Mouse (Mus musculus) forebrain, postnatal 0 days (tissue): ENCODE data around the gene Hoxb5. TPM values are rescaled to one million over a fixed set of nuclear protein-coding genes. Genes with fewer than 3 reads are reported as not detected.

Experiments
- ATAC-seq: fragments of 200-750 bp; cut with Nextera tagmentation; 2 replicates; pipeline ENCODE4 v1.8.0; 2017; ENCODE audit warnings: mild to moderate bottlenecking, moderate library complexity
- DNase-seq: peaks from one replicate; pipeline ENCODE4 v3.0.0-alpha.2; 2015
- H3K27ac ChIP-seq: fragments of 300-500 bp; sonication (generic); 2 replicates; pipeline ENCODE4 v1.5.1; 2014; ENCODE audit warnings: low read depth, mild to moderate bottlenecking, antibody characterized with exemption, low read length, moderate library complexity, mixed read lengths
- H3K27me3 ChIP-seq: fragments of 300-500 bp; sonication (generic); 2 replicates; pipeline ENCODE4 v1.6.1; 2014; ENCODE audit warnings: mild to moderate bottlenecking, low read length, mixed read lengths; ENCODE audit not compliant: insufficient read depth
- H3K36me3 ChIP-seq: fragments of 300-500 bp; sonication (generic); 2 replicates; pipeline ENCODE4 v1.6.1; 2014; ENCODE audit warnings: mild to moderate bottlenecking, moderate library complexity; ENCODE audit not compliant: insufficient read depth
- H3K4me1 ChIP-seq: fragments of 300-500 bp; sonication (generic); 2 replicates; pipeline ENCODE4 v1.6.1; 2014; ENCODE audit warnings: antibody characterized with exemption; ENCODE audit not compliant: insufficient read depth
- H3K4me2 ChIP-seq: fragments of 300-500 bp; sonication (generic); 2 replicates; pipeline ENCODE4 v1.6.1; 2014; ENCODE audit warnings: low read depth, mild to moderate bottlenecking, moderate library complexity
- H3K4me3 ChIP-seq: fragments of 300-500 bp; sonication (generic); 2 replicates; pipeline ENCODE4 v1.5.1; 2014; ENCODE audit warnings: low read depth, low read length, mixed read lengths
- H3K9ac ChIP-seq: fragments of 300-500 bp; sonication (generic); 2 replicates; pipeline ENCODE4 v1.6.1; 2014; ENCODE audit warnings: mild to moderate bottlenecking
- H3K9me3 ChIP-seq: fragments of 300-500 bp; sonication (generic); 2 replicates; pipeline ENCODE4 v1.6.1; 2016; ENCODE audit warnings: low read length
- CTCF ChIP-seq: sonication (generic); IDR thresholded peaks from 2 replicates; pipeline ENCODE4 v1.5.1; 2016; ENCODE audit warnings: antibody characterized with exemption, control low read depth, low read depth
- WGBS: fragments of 180-500 bp; shearing (Covaris S2); extraction: QIAGEN DNeasy Blood & Tissue Kit; methylation state at CpG from one replicate; pipeline ENCODE4 v1.1.7; 2014; 5-methylcytosine and 5-hydroxymethylcytosine counted together
- polyA plus RNA-seq: library from polyadenylated mRNA; unstranded; fragments of >200 nt; fragmentation: Nextera tagmentation; extraction: Ambion mirVana; gene quantifications from 2 replicates; pipeline ENCODE4 v1.2.1, GENCODE M21; 2015
- total RNA-seq: library from RNA; depleted of rRNA; stranded (reverse); fragments of >200 nt; gene quantifications from 2 replicates; pipeline ENCODE4 v1.2.3, GENCODE M21; 2014

Hoxb5 gene
- total and polyA plus RNA-seq, 2 experiments from 2014 or later = not detected

DNA sequence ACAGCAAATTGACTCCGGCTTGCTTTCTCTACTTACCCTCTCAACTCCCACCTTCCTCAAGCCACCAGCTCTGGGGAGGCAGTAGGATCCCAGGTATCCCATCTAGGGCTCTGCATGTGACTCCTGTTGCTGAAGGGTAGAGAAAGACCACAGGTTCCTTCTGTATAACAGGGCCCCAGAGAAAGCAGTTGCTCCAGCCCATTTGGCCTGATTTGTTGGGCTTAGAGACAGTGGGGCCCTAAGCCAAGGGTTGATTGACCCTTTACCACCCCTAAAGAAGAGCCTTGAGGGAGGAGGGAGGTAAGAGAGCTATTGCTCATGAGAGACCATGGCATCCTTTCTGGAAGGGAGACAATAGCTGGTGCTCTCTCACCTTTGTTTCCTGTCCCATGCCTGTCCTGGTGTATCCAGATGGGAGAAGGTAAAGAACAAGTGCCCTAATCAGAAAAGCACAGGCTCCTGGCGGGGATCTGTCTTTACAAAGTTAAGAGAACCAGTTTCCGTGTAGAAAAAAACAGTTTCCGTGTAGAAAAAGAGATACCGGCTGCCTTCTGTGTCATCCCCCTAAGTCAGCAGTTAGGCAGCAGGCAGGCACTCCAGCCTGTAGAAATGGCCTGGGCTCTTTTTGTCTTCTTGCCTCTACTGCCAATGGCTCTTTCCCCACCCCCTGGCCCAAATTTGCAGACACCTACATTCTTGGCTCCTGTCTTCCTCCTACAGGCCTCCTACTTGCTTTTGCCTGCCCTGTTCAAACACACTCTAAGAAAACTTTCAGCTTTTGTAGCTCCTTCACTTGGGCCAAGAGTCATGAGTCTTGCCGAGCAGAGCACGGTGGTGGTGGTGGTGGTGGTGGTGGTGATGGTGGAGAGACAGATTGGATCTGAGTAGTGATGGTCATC, 36.1 kb downstream of the Hoxb5 start:
- Histone ChIP-seq H3K4me2 (no peak overlapping the region), H3K9me3 (no peaks in the 10 kb centered on the region), H3K27ac (no peak overlapping the region), H3K36me3 (no peaks in the 10 kb centered on the region), H3K9ac (no peak overlapping the region), H3K4me3 (no peak overlapping the region), H3K27me3 (peaks cover 94% of the 10 kb centered on the region), H3K4me1 (no peaks in the 10 kb centered on the region)
- 9% methylated on average over 7 of the region's 7 CpGs for WGBS
- ATAC-seq (no peak), DNase-seq (no peak)
- TF ChIP-seq CTCF = no peak

DNA sequence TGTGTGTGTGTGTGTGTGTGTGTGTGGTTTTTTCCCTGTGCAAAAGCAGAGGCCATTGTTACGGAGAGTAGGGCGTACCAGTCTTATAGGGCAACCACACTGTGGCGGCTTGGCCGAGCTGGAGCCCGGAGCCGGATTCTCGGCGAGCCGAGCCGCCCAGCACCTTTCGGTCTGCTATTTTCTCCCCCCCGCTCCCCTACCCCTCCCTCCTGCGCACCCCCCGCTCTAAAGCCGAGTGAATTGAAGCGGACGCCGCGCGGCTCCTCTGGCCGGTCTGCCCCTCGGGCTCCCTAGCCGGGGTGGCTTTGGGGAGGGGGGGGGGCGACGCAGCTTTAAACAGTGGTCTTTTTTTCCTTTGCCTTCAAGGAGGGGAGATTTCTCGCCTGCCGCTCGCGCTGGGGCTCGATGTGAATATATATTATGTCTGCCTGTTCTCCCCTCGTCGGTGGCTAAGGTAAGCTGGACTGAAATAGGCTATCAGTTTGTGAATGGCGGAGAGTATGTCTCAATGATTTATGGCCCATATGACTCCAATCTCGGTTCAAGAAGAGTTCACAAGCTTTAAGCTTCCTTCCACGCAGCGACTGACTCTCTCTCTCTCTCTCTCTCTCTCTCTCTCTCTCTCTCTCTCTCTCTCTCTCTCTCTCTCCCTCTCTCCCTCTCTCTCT, 37.7 kb downstream of the Hoxb5 start:
- ATAC-seq (no peak), DNase-seq (no peak)
- Histone ChIP-seq H3K4me1 (no peaks in the 10 kb centered on the region), H3K4me2 (no peak overlapping the region), H3K9me3 (no peaks in the 10 kb centered on the region), H3K36me3 (no peaks in the 10 kb centered on the region), H3K4me3 (no peak overlapping the region), H3K27ac (no peak overlapping the region), H3K9ac (no peak overlapping the region), H3K27me3 (peaks cover 94% of the 10 kb centered on the region)
- 3% methylated on average over 30 of the region's 36 CpGs for WGBS
- no peak for TF ChIP-seq CTCF

DNA sequence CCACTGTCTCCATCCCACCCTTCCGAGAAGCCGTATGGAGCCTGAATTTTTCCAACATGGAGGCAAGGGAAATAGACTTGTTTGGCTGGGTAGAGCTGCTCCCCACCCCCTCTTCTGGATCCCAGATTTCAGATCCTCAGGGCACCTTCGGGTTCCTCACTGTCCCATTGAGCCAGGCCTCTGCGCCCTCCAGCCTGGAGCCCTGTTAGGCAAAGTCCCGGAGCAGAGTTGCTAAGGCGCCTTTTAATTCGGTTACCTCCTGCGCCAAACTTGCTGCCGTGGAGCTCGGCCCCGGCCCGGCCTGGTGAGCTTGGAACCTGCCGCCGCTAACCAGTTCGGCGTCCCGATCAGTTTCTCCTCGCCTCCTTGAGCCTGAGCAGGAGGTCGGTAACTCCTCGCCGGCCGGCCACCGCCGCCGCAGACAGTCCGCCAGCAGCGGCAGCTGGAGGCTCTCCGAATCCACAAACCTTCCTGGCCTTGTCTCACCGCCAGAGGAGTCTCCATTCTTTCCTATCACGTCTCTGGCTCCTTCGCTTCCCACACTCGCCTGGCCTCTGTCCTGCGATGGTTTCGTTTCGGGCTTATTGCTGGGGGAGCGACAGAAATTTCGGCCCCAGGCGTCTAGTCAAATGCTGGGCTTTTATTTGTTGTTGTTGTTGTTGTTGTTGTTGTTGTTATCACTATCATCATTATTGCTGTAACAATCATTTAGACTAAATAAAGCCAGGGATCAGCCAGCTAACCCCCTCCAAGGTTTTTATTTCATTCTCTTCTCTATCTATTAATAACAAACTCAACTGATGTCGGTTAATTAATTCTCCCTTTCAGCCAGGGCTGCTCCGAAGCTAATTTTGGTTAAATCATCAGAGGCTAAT, 38.8 kb downstream of the Hoxb5 start:
- no peak overlapping the region for H3K4me2 ChIP-seq
- under 1% methylated on average over 40 of the region's 40 CpGs for WGBS
- no peaks in the 10 kb centered on the region for H3K36me3 ChIP-seq
- H3K9ac ChIP-seq = no peak overlapping the region
- no peak overlapping the region for H3K27ac ChIP-seq
- H3K9me3 ChIP-seq = no peaks in the 10 kb centered on the region
- ATAC-seq = no peak
- no peaks in the 10 kb centered on the region for H3K4me1 ChIP-seq
- peaks cover 94% of the 10 kb centered on the region for H3K27me3 ChIP-seq
- peak; percentile 50 for DNase-seq
- no peak for TF ChIP-seq CTCF
- H3K4me3 ChIP-seq = no peak overlapping the region

GRCm38 (mm10) chr11:96342576-96342930, 39.4 kb downstream of the Hoxb5 start:
- Histone ChIP-seq H3K27me3 (peaks cover 91% of the 10 kb centered on the region), H3K27ac (no peak overlapping the region), H3K9ac (no peak overlapping the region), H3K9me3 (no peaks in the 10 kb centered on the region), H3K36me3 (no peaks in the 10 kb centered on the region), H3K4me1 (no peaks in the 10 kb centered on the region), H3K4me2 (no peak overlapping the region), H3K4me3 (no peak overlapping the region)
- TF ChIP-seq CTCF = no peak
- ATAC-seq = no peak
- DNase-seq = no peak
- WGBS = 0% methylated on average over 4 of the region's 4 CpGs

DNA sequence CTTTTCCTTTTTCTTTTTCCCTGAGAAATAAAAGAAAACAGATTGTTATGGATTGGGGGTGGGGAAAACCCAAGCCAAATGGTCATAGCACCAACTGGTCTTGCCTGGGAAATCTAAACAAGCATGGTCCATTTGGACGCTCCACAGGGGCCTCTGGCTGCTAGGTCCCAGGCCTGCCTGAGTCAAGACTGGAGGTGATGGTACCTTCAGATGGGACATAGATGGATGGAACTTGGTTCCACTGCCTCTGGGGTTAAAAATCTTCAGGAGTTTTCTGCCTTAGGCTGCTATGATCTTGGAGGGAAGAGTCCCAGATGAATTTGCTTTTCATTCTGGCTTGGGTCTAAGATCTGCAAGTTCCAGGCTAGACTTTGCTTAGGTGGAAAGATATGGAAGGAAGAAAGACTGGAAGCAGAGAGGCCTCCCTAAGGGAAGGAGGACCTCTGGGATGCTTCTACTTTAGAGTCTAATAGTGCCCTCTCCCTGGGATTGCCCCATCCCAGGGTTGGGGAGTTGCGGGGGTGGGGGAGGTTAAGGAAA, 40.1 kb downstream of the Hoxb5 start:
- 10% methylated on average over 2 of the region's 2 CpGs for WGBS
- no peaks in the 10 kb centered on the region for H3K36me3 ChIP-seq
- no peak for TF ChIP-seq CTCF
- no peak for ATAC-seq
- H3K9me3 ChIP-seq = no peaks in the 10 kb centered on the region
- H3K4me1 ChIP-seq = no peaks in the 10 kb centered on the region
- H3K4me2 ChIP-seq = no peak overlapping the region
- no peak overlapping the region for H3K9ac ChIP-seq
- H3K27ac ChIP-seq = no peak overlapping the region
- peaks cover 91% of the 10 kb centered on the region for H3K27me3 ChIP-seq
- DNase-seq = no peak
- H3K4me3 ChIP-seq = no peak overlapping the region

DNA sequence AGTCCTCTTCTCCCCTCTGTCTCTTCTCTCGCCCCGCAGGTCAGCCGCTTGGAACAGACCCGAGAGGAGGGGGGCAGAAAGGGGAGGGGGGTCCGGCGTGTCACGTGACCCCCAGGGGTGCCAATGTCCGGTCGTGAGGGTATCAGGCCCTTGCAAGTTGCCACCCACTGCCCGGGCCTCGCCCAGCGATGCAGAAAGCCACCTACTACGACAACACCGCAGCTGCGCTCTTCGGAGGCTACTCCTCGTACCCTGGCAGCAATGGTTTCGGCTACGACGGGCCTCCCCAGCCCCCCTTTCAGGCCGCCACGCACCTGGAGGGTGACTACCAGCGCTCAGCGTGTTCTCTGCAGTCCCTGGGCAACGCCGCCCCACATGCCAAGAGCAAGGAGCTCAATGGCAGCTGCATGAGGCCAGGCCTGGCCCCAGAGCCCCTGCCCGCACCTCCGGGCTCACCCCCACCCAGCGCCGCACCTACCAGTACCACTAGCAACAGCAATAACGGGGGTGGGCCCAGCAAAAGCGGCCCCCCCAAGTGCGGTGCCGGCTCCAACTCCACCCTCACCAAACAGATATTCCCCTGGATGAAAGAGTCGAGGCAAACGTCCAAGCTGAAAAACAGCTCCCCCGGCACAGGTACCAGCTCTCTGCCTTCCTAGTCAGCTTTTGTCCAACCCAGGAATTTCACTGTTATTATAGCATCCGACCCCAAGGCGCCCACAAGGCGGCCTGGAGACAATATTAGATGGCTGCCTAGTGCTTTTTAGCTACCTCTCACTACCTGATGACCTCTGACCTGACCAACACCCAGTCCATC, 41.1 kb downstream of the Hoxb5 start:
- no peaks in the 10 kb centered on the region for H3K9me3 ChIP-seq
- H3K4me1 ChIP-seq = no peaks in the 10 kb centered on the region
- no peak overlapping the region for H3K4me3 ChIP-seq
- H3K27me3 ChIP-seq = peaks cover 91% of the 10 kb centered on the region
- no peak overlapping the region for H3K9ac ChIP-seq
- ATAC-seq (no peak), DNase-seq (no peak)
- WGBS = 3% methylated on average over 40 of the region's 40 CpGs
- no peak overlapping the region for H3K4me2 ChIP-seq
- no peak for TF ChIP-seq CTCF
- H3K36me3 ChIP-seq = no peaks in the 10 kb centered on the region
- H3K27ac ChIP-seq = no peak overlapping the region
